Mouse (Mus musculus): ENCODE data around the gene Cdkal1.

- TF ChIP-seq POLR2A (IDR thresholded peaks at IDR 0.05; ENCODE audit: borderline replicate concordance, low read depth, low read length) (no peak), CTCF (IDR thresholded peaks at IDR 0.05; ENCODE audit: low read depth, low read length) (no peak)
Measured at GRCm38 (mm10) chr13:29371466-29371771, 484.1 kb downstream of the Cdkal1 start.

Data from bone marrow macrophage, adult 2 months (primary cell).